Mouse (Mus musculus): ENCODE results near the gene Tmem239. TPM values are rescaled to one million over a fixed set of nuclear protein-coding genes. Genes with fewer than 3 reads are reported as not detected.

Gene Tmem239
- polyA plus RNA-seq, 1 experiment: 255 TPM

DNA sequence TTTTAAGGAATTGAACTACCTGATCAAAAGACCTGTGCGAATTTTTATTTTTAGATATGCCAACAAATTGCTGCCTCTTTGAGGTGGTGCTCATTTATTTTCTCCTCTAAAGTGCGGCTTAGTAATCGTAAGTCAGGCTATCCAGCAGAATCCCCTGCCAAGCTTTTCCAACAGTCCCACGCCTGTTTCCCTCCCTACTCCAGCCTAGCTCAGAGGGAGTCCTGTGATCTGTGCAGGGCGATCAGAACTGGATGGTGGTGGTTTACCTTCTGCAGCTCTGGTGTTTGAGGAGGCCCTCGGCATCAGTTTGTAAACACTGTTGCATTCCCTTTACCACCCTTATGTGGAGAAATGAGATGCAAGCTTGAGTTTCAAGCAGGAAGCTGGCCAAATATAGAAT, 47.1 kb downstream of the Tmem239 start:
- Histone ChIP-seq H3K4me1 (ENCODE audit: control insufficient read depth, insufficient read depth, low read length) (peaks cover 9% of the 10 kb centered on the region), H3K4me3 (ENCODE audit: control insufficient read depth, low read depth, low read length) (no peak overlapping the region), H3K27me3 (ENCODE audit: control insufficient read depth, insufficient read depth, low read length) (no peaks in the 10 kb centered on the region), H3K36me3 (ENCODE audit: control insufficient read depth, insufficient read depth, low read length) (no peaks in the 10 kb centered on the region), H3K27ac (ENCODE audit: control insufficient read depth, insufficient read depth, low read depth, low read length) (no peak overlapping the region)
- TF ChIP-seq POLR2A (IDR thresholded peaks at IDR 0.05; ENCODE audit: control insufficient read depth, low read depth, low read length) (no peak), CTCF (IDR thresholded peaks at IDR 0.05; ENCODE audit: control insufficient read depth, insufficient read depth, insufficient replicate concordance, low read depth, low read length) (no peak)

DNA sequence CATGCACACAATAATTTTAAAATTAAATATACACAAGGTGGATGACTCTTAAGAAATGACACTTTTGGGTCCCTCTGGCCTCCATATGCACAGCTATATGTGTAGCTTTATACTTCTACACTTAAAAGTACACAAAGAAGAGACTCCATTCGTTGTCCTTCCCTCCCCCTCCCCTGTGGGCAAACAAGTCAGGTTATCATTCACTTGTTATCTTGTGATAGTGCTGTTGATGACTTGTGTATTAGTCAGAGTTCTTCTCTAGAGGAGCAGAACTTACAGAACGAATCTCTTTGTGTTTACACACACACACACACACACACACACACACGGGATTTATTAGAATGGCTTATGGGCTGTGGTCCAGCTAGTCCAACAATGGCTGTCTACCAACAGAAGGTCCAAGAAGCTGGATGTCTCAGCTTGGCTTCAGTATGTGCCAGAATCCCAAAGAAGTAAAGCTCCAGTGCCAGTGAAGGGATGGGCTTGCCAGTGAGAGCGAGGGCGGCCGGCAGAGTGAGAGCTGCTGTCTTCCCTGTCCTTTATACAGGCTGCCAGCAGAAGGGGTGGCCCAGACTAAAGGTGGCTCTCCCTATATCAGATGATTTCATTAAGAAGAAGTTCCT, 48.6 kb downstream of the Tmem239 start:
- no peaks in the 10 kb centered on the region for H3K36me3 ChIP-seq (ENCODE audit: control insufficient read depth, insufficient read depth, low read length)
- H3K27me3 ChIP-seq (ENCODE audit: control insufficient read depth, insufficient read depth, low read length): no peaks in the 10 kb centered on the region
- H3K4me1 ChIP-seq (ENCODE audit: control insufficient read depth, insufficient read depth, low read length): peaks cover 5% of the 10 kb centered on the region
- TF ChIP-seq POLR2A (IDR thresholded peaks at IDR 0.05; ENCODE audit: control insufficient read depth, low read depth, low read length) (no peak), CTCF (IDR thresholded peaks at IDR 0.05; ENCODE audit: control insufficient read depth, insufficient read depth, insufficient replicate concordance, low read depth, low read length) (no peak)
- H3K27ac ChIP-seq (ENCODE audit: control insufficient read depth, insufficient read depth, low read depth, low read length): no peak overlapping the region
- H3K4me3 ChIP-seq (ENCODE audit: control insufficient read depth, low read depth, low read length): no peak overlapping the region

Other genes starting within 250 kb of the Tmem239 start
- 102 and 117 TPM in 2 replicates for gene Snrpb, start 227.1 kb upstream of the Tmem239 start, polyA plus RNA-seq (2012; rRNA removed)
- 0.07 and 0.19 TPM in 2 replicates for gene Tmc2, start 211.3 kb upstream of the Tmem239 start, polyA plus RNA-seq (2012; rRNA removed)
- gene Nop56, start 132.0 kb upstream of the Tmem239 start, polyA plus RNA-seq (2012; rRNA removed): 20.4 and 24.6 TPM in 2 replicates
- gene Idh3b, start 121.9 kb upstream of the Tmem239 start, polyA plus RNA-seq (2012; rRNA removed): 148 and 153 TPM in 2 replicates
- 1.9 and 2.4 TPM in 2 replicates for gene Ebf4, start 111.3 kb upstream of the Tmem239 start, polyA plus RNA-seq (2012; rRNA removed)
- 73.4 and 89.5 TPM in 2 replicates for gene Cpxm1, start 8.9 kb upstream of the Tmem239 start, polyA plus RNA-seq (2012; rRNA removed)
- 0.57 and 0.99 TPM in 2 replicates for gene Gm28372, start 1.2 kb upstream of the Tmem239 start, polyA plus RNA-seq (2012; rRNA removed)
- gene 1700020A23Rik, start 1.2 kb upstream of the Tmem239 start, polyA plus RNA-seq (2012; rRNA removed): 316 and 321 TPM in 2 replicates
- gene Vps16, start 17.9 kb downstream of the Tmem239 start, polyA plus RNA-seq (2012; rRNA removed): 45.6 and 55.8 TPM in 2 replicates
- 46.3 and 48.0 TPM in 2 replicates for gene Pced1a, start 18.2 kb downstream of the Tmem239 start, polyA plus RNA-seq (2012; rRNA removed)
- 11.0 and 11.6 TPM in 2 replicates for gene Ptpra, start 43.8 kb downstream of the Tmem239 start, polyA plus RNA-seq (2012; rRNA removed)
- gene Mrps26, start 157.3 kb downstream of the Tmem239 start, polyA plus RNA-seq (2012; rRNA removed): 22.4 and 30.2 TPM in 2 replicates
- gene Oxt, start 169.7 kb downstream of the Tmem239 start, polyA plus RNA-seq (2012; rRNA removed): not detected in 2 replicates
- gene Avp, start 176.1 kb downstream of the Tmem239 start, polyA plus RNA-seq (2012; rRNA removed): not detected in 2 replicates
- 1.2 and 1.6 TPM in 2 replicates for gene Fastkd5, start 223.5 kb downstream of the Tmem239 start, polyA plus RNA-seq (2012; rRNA removed)
- gene Ubox5, start 223.6 kb downstream of the Tmem239 start, polyA plus RNA-seq (2012; rRNA removed): 7.7 and 8.0 TPM in 2 replicates
- gene Lzts3, start 236.3 kb downstream of the Tmem239 start, polyA plus RNA-seq (2012; rRNA removed): 3.6 and 4.3 TPM in 2 replicates

Measured in testis, adult 2 months (tissue).